Mouse (Mus musculus) lung, embryonic 14.5 days (tissue): Measurements from ENCODE around the gene Npas3. TPM values are rescaled to one million over a fixed set of nuclear protein-coding genes. Genes with fewer than 3 reads are reported as not detected.

Experiments used
- ATAC-seq: fragments of 200-750 bp; cut with Nextera tagmentation; 2 replicates; pipeline ENCODE4 v1.8.0; 2017; ENCODE audit warnings: mild to moderate bottlenecking, moderate TSS enrichment, moderate library complexity; ENCODE audit not compliant: insufficient read depth
- DNase-seq: peaks from one replicate; pipeline ENCODE4 v3.0.0-alpha.2; 2015
- H3K27ac ChIP-seq: fragments of 300-500 bp; sonication (generic); 2 replicates; pipeline ENCODE4 v1.5.1; 2014; ENCODE audit warnings: low read depth, mild to moderate bottlenecking, moderate library complexity
- H3K27me3 ChIP-seq: fragments of 300-500 bp; sonication (generic); 2 replicates; pipeline ENCODE4 v1.6.1; 2014; ENCODE audit warnings: low read length, control low read depth; ENCODE audit not compliant: insufficient read depth
- H3K36me3 ChIP-seq: fragments of 300-500 bp; sonication (generic); 2 replicates; pipeline ENCODE4 v1.6.1; 2014; ENCODE audit warnings: control low read depth; ENCODE audit not compliant: insufficient read depth
- H3K4me1 ChIP-seq: fragments of 300-500 bp; sonication (generic); 2 replicates; pipeline ENCODE4 v1.6.1; 2014; ENCODE audit warnings: antibody characterized with exemption, control low read depth; ENCODE audit not compliant: insufficient read depth
- H3K4me2 ChIP-seq: fragments of 300-500 bp; sonication (generic); 2 replicates; pipeline ENCODE4 v1.6.1; 2014; ENCODE audit warnings: mild to moderate bottlenecking
- H3K4me3 ChIP-seq: fragments of 300-500 bp; sonication (generic); 2 replicates; pipeline ENCODE4 v1.5.1; 2014; ENCODE audit warnings: low read depth, low read length
- H3K9ac ChIP-seq: fragments of 300-500 bp; sonication (generic); 2 replicates; pipeline ENCODE4 v1.6.1; 2014
- H3K9me3 ChIP-seq: fragments of 300-500 bp; sonication (generic); 2 replicates; pipeline ENCODE4 v1.6.1; 2016; ENCODE audit warnings: low read depth, low read length, control low read depth
- CTCF ChIP-seq: IDR thresholded peaks from 2 replicates; pipeline ENCODE4 v1.5.1; 2016; ENCODE audit warnings: antibody characterized with exemption, low read depth
- WGBS: fragments of 180-500 bp; shearing (Covaris S2); extraction: QIAGEN DNeasy Blood & Tissue Kit; methylation state at CpG from one replicate; pipeline ENCODE4 v1.1.7; 2014; 5-methylcytosine and 5-hydroxymethylcytosine counted together
- polyA plus RNA-seq: library from polyadenylated mRNA; unstranded; fragments of >200 nt; fragmentation: Nextera tagmentation; extraction: Ambion mirVana; gene quantifications from 2 replicates; pipeline ENCODE4 v1.2.1, GENCODE M21; 2014

Npas3 gene
- polyA plus RNA-seq, 1 experiment from 2014 or later, result 0.62 TPM

DNA sequence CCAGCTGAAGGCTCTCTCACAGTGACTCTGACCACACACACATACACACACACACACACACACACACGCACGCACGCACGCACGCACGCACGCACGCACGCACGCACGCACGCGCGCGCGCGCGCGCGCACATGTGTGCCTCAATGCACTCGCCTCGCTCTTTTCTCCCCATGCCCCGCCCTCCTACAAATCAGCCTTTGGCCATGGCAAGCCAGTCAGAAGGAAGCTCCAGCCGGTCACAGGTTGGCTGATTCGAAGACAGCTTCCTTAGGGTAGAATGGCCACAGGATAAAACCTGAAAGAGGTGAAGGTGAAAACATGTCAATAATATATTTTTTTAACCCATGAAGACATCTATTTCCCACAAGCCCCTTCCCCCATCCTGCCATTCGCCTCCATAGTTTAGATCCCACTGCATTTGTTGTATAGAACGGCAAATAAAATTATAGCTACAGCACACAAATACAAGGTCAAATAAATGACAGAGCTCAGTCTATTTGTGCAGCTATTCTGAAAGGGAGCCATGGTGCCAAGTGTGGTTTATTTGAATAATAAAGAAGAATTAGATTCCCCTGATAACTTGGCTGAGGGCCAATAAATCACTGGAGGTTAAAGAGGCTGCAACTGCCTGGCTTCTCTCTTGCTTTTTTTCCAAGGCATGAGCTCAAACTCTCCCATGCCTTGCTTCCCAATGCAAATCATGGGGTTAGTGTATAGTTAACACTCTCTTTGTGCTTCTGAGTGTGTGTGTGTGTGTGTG lies 587.7 kb downstream of the Npas3 start:
- Histone ChIP-seq H3K4me1 (no peaks in the 10 kb centered on the region), H3K4me2 (no peak overlapping the region), H3K9ac (no peak overlapping the region), H3K9me3 (no peaks in the 10 kb centered on the region), H3K4me3 (no peak overlapping the region), H3K27me3 (no peaks in the 10 kb centered on the region), H3K36me3 (no peaks in the 10 kb centered on the region), H3K27ac (no peak overlapping the region)
- 66% methylated on average over 27 of the region's 27 CpGs for WGBS
- DNase-seq (no peak), ATAC-seq (no peak)
- TF ChIP-seq CTCF, result no peak

DNA sequence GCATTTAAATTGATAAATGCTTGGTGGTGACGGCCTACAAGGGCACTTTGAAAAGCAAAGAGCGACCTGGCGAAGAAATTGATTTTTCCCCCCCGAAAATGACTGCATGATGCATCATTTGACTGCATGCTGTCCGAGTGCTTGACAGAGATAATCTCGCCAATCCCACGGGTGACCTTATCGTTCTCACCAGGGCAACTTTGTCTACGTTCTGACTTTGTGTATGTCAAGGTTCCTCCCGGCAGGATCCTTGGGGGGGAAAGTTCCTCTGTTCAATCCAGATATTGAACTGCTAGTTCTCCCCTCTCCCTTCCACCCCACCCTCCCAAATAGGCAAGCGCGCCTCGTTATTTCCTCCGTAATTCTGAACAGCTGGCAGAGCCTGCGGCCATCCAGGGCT lies 588.9 kb downstream of the Npas3 start:
- Histone ChIP-seq H3K4me2 (no peak overlapping the region), H3K36me3 (no peaks in the 10 kb centered on the region), H3K4me1 (no peaks in the 10 kb centered on the region), H3K27me3 (0 out of 2 replicates have a peak, but pooled peaks cover 4% of the 10 kb centered on the region), H3K9me3 (no peaks in the 10 kb centered on the region), H3K4me3 (no peak overlapping the region), H3K27ac (no peak overlapping the region), H3K9ac (no peak overlapping the region)
- TF ChIP-seq CTCF, result no peak
- no peak for ATAC-seq
- 71% methylated on average over 15 of the region's 15 CpGs for WGBS
- no peak for DNase-seq

DNA sequence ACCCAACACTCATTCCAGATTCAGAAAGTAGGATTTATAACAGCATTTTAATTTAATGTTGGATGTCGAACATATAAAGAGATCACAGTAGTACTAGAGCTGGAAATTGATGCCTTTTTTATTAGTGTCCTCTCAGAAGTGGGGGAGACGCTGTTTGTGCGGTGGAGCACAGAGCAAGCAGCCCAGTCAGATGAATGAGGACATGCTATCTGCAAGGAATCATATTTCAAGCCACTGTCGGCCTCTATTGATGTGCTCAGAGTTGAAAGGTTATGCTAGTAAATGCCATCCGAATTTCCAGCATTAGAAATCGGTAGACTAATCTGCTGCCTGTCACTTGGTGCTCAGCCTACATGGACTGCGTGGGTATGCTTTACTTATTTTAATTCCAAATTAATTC lies 590.1 kb downstream of the Npas3 start:
- WGBS, result 20% methylated on average over 7 of the region's 7 CpGs
- no peak for TF ChIP-seq CTCF
- H3K4me2 ChIP-seq, result no peak overlapping the region
- ATAC-seq (no peak), DNase-seq (no peak)
- H3K4me1 ChIP-seq, result no peaks in the 10 kb centered on the region
- H3K4me3 ChIP-seq, result no peak overlapping the region
- H3K9ac ChIP-seq, result no peak overlapping the region
- no peaks in the 10 kb centered on the region for H3K36me3 ChIP-seq
- H3K27me3 ChIP-seq, result peaks cover 7% of the 10 kb centered on the region; the same call in 1 of the 2 replicates
- H3K27ac ChIP-seq, result no peak overlapping the region
- H3K9me3 ChIP-seq, result no peaks in the 10 kb centered on the region

DNA sequence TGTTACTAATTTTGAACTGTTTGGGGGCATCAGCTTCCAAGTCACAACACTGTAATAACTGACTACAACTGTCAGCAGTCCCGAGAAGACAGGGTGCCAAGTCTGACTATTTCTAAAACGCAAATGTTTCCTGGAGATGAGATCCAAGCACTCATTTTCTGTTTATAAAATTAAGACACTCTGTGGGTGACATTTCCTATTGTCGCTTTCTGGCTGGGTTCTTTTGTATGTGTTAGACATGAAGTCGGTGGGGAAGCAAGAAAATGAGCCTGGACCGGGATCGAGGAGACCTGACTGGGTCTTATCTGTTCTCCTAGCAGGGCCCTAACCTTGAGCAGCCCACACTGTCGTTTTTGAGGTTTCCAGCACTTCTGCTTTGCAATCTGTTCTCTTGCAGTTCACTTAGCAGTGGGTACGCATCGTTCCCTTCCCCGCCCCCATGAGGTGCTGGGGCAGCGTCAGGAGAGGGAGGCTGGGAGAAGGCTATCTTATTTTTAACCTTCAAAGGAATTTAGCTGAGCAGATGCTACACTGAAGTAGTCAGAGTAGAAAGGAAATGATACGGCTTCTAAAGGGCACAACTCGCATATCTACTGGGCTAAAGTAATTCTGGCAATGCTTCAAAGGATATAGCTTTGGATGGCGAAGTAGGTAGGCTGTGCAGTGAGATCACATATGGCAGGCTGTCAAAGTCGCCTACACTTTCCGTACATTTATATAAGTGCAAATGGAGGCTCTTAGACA lies 593.6 kb downstream of the Npas3 start:
- TF ChIP-seq CTCF, result no peak
- DNase-seq (peak; percentile 29), ATAC-seq (no peak)
- Histone ChIP-seq H3K4me3 (no peak overlapping the region), H3K9ac (no peak overlapping the region), H3K9me3 (no peaks in the 10 kb centered on the region), H3K27me3 (peaks cover 7% of the 10 kb centered on the region; the same call in 1 of the 2 replicates), H3K4me2 (no peak overlapping the region), H3K36me3 (no peaks in the 10 kb centered on the region), H3K27ac (no peak overlapping the region), H3K4me1 (no peaks in the 10 kb centered on the region)
- whole genome bisulfite sequencing, result 32% methylated on average over 16 of the region's 16 CpGs

DNA sequence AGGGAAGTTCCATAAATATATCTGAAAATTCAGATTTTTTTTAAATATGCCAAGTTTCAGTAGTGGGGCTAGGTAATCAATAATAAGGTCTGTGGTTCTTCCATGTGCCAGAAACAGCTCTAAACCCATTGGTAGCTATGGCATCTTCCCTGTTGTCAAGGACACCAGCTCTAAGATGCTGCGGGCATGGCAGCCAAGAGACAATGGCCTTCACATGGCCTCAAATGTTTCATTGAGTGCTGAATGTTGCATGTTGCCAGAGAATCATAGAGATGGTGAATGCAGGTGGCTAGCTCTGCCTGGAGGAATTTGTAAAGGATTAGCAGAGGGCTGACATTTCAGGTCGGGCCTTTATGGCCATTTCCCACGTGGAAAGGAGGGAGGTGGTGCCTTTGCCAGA lies 595.1 kb downstream of the Npas3 start:
- ATAC-seq (no peak), DNase-seq (no peak)
- Histone ChIP-seq H3K4me1 (no peaks in the 10 kb centered on the region), H3K4me3 (no peak overlapping the region), H3K9ac (no peak overlapping the region), H3K27ac (no peak overlapping the region), H3K27me3 (peaks cover 7% of the 10 kb centered on the region; the same call in 1 of the 2 replicates), H3K4me2 (no peak overlapping the region), H3K36me3 (no peaks in the 10 kb centered on the region), H3K9me3 (no peaks in the 10 kb centered on the region)
- 55% methylated on average over 3 of the region's 3 CpGs for WGBS
- TF ChIP-seq CTCF, result no peak

DNA sequence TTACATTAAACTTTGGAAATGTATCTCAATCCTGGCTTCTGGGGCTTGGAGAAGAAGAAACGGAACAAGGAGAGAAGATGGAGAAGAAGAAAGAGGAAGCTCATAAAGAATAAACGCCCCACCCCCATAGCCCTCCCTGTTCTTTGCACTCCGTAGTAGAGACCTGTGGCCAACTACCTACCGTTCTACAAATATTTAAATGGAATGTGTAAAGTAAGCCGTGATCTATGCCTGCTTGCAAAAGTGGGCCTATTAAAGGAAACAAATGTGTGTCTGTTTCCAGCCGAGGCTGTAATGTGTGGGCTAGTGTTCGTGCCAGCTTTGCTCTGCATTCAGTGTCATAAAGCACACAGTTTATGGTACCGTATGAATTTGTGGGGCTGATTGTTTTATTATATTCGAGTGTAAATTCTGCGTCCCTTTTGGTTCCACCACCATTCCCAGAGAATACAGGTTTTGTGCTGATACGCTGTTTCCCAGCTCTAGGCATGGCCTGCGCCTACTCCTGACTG lies 597.7 kb downstream of the Npas3 start:
- Histone ChIP-seq H3K9me3 (no peaks in the 10 kb centered on the region), H3K27me3 (peaks cover 7% of the 10 kb centered on the region; the same call in 1 of the 2 replicates), H3K4me3 (no peak overlapping the region), H3K27ac (no peak overlapping the region), H3K9ac (no peak overlapping the region), H3K4me1 (no peaks in the 10 kb centered on the region), H3K4me2 (no peak overlapping the region), H3K36me3 (no peaks in the 10 kb centered on the region)
- 36% methylated on average over 12 of the region's 12 CpGs for WGBS
- ATAC-seq (0 out of 2 replicates have a peak, but pooled peaks have one; percentile 35), DNase-seq (peak; percentile 33)
- no peak for TF ChIP-seq CTCF

DNA sequence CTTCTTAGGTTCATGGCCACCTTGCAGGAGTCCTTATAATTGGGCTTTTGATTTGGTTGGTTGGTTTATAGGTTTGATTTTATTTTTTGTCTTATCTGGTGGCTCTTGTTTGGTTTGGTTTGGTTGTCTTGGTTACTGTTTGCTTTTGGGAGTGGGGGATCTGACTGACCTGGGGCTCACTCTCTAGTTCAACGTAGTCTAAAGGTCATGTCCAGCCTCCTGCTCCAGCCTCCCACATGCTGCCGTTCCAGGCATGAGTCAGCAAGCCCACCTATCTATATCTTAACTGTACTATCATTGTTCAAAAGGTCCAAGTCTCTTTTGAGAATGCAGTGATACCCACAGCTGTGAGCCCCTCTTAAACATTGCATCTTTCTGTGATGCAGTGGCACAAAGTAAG lies 600.8 kb downstream of the Npas3 start:
- WGBS, result 67% methylated on average over 2 of the region's 2 CpGs
- Histone ChIP-seq H3K4me1 (no peaks in the 10 kb centered on the region), H3K4me3 (no peak overlapping the region), H3K27ac (no peak overlapping the region), H3K9me3 (no peaks in the 10 kb centered on the region), H3K36me3 (no peaks in the 10 kb centered on the region), H3K4me2 (no peak overlapping the region), H3K9ac (no peak overlapping the region), H3K27me3 (no peaks in the 10 kb centered on the region)
- TF ChIP-seq CTCF, result no peak
- DNase-seq (no peak), ATAC-seq (no peak)
